ENCODE assay signal across 9 mouse cellular contexts in genomic region chr19:41270151-41270727, GRCm38 (mm10). TPM values are rescaled to one million over a fixed set of nuclear protein-coding genes. Genes with fewer than 3 reads are reported as not detected.
DNase-seq lines count a peak whose midpoint lies in the region; ATAC-seq lines count a peak whose summit lies in the region.
"Had no signal": no experiment of that assay in that cellular context is flagged by ENCODE, and none has a peak within 500 bp of the region (broad histone marks: within the 10 kb centered on the region; RNA-seq: fewer than 3 reads in every experiment).

No protein-coding gene starts in this region.

- no peaks in the 10 kb centered on the region for H3K9me3 ChIP-seq in kidney, embryonic 15.5 days (replicated peaks)
- H3K9me3 ChIP-seq: neural tube, embryonic 12.5 days had no signal

- H3K27ac ChIP-seq in kidney, embryonic 15.5 days: no peak overlapping the region
- H3K27ac ChIP-seq: neural tube, embryonic 12.5 days had no signal

- H3K4me3 ChIP-seq in kidney, embryonic 15.5 days (replicated peaks): no peak overlapping the region
- H3K4me3 ChIP-seq: neural tube, embryonic 12.5 days had no signal

- no peak overlapping the region for H3K4me2 ChIP-seq in kidney, embryonic 15.5 days
- H3K4me2 ChIP-seq: neural tube, embryonic 12.5 days had no signal

- peaks cover 5% of the 10 kb centered on the region; the same call in 1 of the 2 replicates for H3K4me1 ChIP-seq in kidney, embryonic 15.5 days
- H3K4me1 ChIP-seq: neural tube, embryonic 12.5 days had no signal

- no peak overlapping the region for H3K9ac ChIP-seq in kidney, embryonic 15.5 days
- H3K9ac ChIP-seq: neural tube, embryonic 12.5 days had no signal

- H3K36me3 ChIP-seq in kidney, embryonic 15.5 days: no peaks in the 10 kb centered on the region
- H3K36me3 ChIP-seq: neural tube, embryonic 12.5 days had no signal

- intact Hi-C loops in gastrocnemius, postnatal 36 days (cut with DNase I): no loop called here

- no peaks in the 10 kb centered on the region for H3K27me3 ChIP-seq in kidney, embryonic 15.5 days
- H3K27me3 ChIP-seq: neural tube, embryonic 12.5 days had no signal

- WGBS in kidney, embryonic 15.5 days: 53% methylated on average over 9 of the region's 9 CpGs

- peak; percentile 20 for DNase-seq in kidney, adult 11 months
- DNase-seq in kidney, adult 18-20 months: no peak
- peak; percentile 68 for DNase-seq in adrenal gland, postnatal 14 days
- DNase-seq in lung, postnatal 25 days (ENCODE audit: low spot score): peak; percentile 18
- no peak for DNase-seq in cerebellum, postnatal 14 days
- DNase-seq in gastrocnemius, postnatal 36 days: no peak

- ATAC-seq in kidney, embryonic 15.5 days (replicated peaks; ENCODE audit: low FRiP score): 0 out of 2 replicates have a peak, but pooled peaks have one; percentile 25
- no peak for ATAC-seq in activated CD4-positive, CD25-positive, alpha-beta regulatory T cell, adult 4 months

RNA-seq across cellular contexts. Expression of gene Tm9sf3, which starts 6.4 kb away (rescaled TPM):
- 155 and 156 TPM in 2 replicates for total RNA-seq in adrenal gland, postnatal 14 days (2021)
- 137 and 149 TPM in 2 replicates for polyA plus RNA-seq in kidney, embryonic 15.5 days (2015; fragmentation: Nextera tagmentation; extraction: Ambion mirVana)
- polyA plus RNA-seq in activated CD4-positive, CD25-positive, alpha-beta regulatory T cell, adult 4 months (2017; shearing (Covaris generic)): 10 to 100 TPM; 27.5 to 36.5 TPM
- 10 to 100 TPM; 57.8 to 63.3 TPM for total RNA-seq in gastrocnemius, postnatal 36 days (2021)

Comparison
In these comparisons a context has a peak if more than half of its experiments do, and no peak if none do; other contexts are left out.
1. DNase-seq: peak in kidney, adult 11 months (single experiment), adrenal gland, postnatal 14 days (single experiment) and lung, postnatal 25 days (single experiment); none in kidney, adult 18-20 months (single experiment), cerebellum, postnatal 14 days (0 of 2) and gastrocnemius, postnatal 36 days (0 of 2).